In the genomic region with DNA sequence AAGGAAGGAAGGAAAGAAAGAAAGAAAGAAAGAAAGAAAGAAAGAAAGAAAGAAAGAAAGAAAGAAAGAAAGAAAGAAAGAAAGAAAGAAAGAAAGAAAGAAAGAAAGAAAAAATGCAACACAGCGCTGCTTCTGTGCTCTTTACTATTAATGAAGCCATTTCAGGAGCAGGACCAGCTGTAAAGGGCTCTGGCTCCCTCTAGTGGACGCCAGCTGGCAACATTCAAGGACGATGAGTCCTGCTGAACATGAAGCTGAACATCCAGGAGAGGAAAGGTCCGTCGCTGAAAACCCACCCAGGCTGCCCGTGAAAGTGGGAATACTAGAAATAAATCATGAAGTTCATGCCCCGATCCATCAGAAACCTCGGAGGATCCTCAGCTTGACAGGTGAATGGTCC, we compare ENCODE assay signal across 8 mouse cellular contexts. TPM values are rescaled to one million over a fixed set of nuclear protein-coding genes. Genes with fewer than 3 reads are reported as not detected.
A peak's percentile ranks its signal among the peaks of the same experiment; 100 is the strongest.
DNase-seq lines count a peak whose midpoint lies in the region; ATAC-seq and TF ChIP-seq lines count a peak whose summit lies in the region.

No protein-coding gene starts in this region.

- H3K27me3 ChIP-seq in embryonic facial prominence, embryonic 14.5 days (replicated peaks; ENCODE audit: control insufficient read depth, insufficient read depth, low read length), result no peaks in the 10 kb centered on the region

- in situ Hi-C loops in ES-E14 (cut with MboI; ENCODE audit: low sequenced_read_pairs in 2 of 2, unreplicated experiment in 2 of 2), result loop anchor here in 1 of 2 experiments (10.0 kb wide), 1 partner anchor 331 kb away; the partner anchor contains the start of genes Odf3 and Scgb1c1

- H3K4me1 ChIP-seq in ES-E14 (ENCODE audit: control insufficient read depth in 2 of 2, insufficient read depth in 2 of 2, low read length in 2 of 2, poor library complexity in 1 of 2), result 0 out of 4 replicates have a peak, but pooled peaks cover 0 to 1% of the 10 kb centered on the region in 2 experiments
- peaks cover 6% of the 10 kb centered on the region; the same call in 1 of the 2 replicates for H3K4me1 ChIP-seq in embryonic facial prominence, embryonic 14.5 days (ENCODE audit: control insufficient read depth, insufficient read depth, low read length)

- ATAC-seq in embryonic facial prominence, embryonic 14.5 days (ENCODE audit: low read depth), result no peak
- peak; percentile 62 for ATAC-seq in megakaryocyte, adult 5-6 weeks (ENCODE audit: poor library complexity, severe bottlenecking)

- H3K4me2 ChIP-seq in embryonic facial prominence, embryonic 14.5 days (ENCODE audit: low read depth, low read length), result no peak overlapping the region

- H3K9me3 ChIP-seq in ES-E14 (ENCODE audit: control insufficient read depth, insufficient read depth, low read depth, low read length), result no peaks in the 10 kb centered on the region
- H3K9me3 ChIP-seq in embryonic facial prominence, embryonic 14.5 days (ENCODE audit: control insufficient read depth, low read length), result no peaks in the 10 kb centered on the region

- no peak overlapping the region for H3K9ac ChIP-seq in ES-E14 (ENCODE audit: insufficient read depth, low read depth, low read length, poor library complexity, severe bottlenecking)
- H3K9ac ChIP-seq in embryonic facial prominence, embryonic 14.5 days (ENCODE audit: low read depth, low read length), result peak overlapping the region; percentile 25; the same call in 1 of the 2 replicates

- H3K27ac ChIP-seq in ES-E14 (ENCODE audit: insufficient read depth, low read depth, low read length, poor library complexity, severe bottlenecking), result no peak overlapping the region
- no peak overlapping the region for H3K27ac ChIP-seq in embryonic facial prominence, embryonic 14.5 days (replicated peaks; ENCODE audit: low read depth, low read length)

- DNase-seq in ES-E14 (ENCODE audit: low read depth, low spot score), result peak; percentile 86
- DNase-seq in adrenal gland, postnatal 4 days (ENCODE audit: low spot score in 2 of 2), result peak; percentile 55 to 75
- DNase-seq in embryonic facial prominence, embryonic 14.5 days (ENCODE audit: low spot score), result peak; percentile 92
- peak; percentile 84 to 89 for DNase-seq in heart, postnatal 36 days
- peak; percentile 77 to 92 for DNase-seq in layer of hippocampus, postnatal 14 days (ENCODE audit: low spot score in 2 of 2)
- DNase-seq in right cerebral cortex, postnatal 14 days, result peak; percentile 88
- peak; percentile 69 to 88 for DNase-seq in urinary bladder, postnatal 36 days (ENCODE audit: low spot score in 2 of 2)

- WGBS in embryonic facial prominence, embryonic 14.5 days, result 2% methylated on average over 8 of the region's 8 CpGs

- no peak overlapping the region for H3K4me3 ChIP-seq in ES-E14 (ENCODE audit: insufficient read depth in 1 of 2, low read depth in 1 of 2, low read length in 2 of 2, poor library complexity in 1 of 2, severe bottlenecking in 1 of 2)
- H3K4me3 ChIP-seq in embryonic facial prominence, embryonic 14.5 days (ENCODE audit: low read depth, low read length), result no peak overlapping the region

- intact Hi-C loops in heart, postnatal 36 days (cut with DNase I), result loop anchor here (1.0 to 5.0 kb wide), 4 partner anchors 84 to 268 kb away; no protein-coding TSS in a partner anchor

- no peaks in the 10 kb centered on the region for H3K36me3 ChIP-seq in ES-E14 (ENCODE audit: control insufficient read depth, insufficient read depth, low read length, poor library complexity, severe bottlenecking)
- H3K36me3 ChIP-seq in embryonic facial prominence, embryonic 14.5 days (ENCODE audit: control insufficient read depth, insufficient read depth, low read length), result no peaks in the 10 kb centered on the region

TF ChIP-seq in ES-E14, 5 proteins besides CTCF, POLR2A, EP300 and RAD21:
- TF ChIP-seq CHD2 (IDR thresholded peaks at IDR 0.05; ENCODE audit: low read depth, low read length) (no peak), ZC3H11A (IDR thresholded peaks at IDR 0.05; ENCODE audit: borderline replicate concordance, low read depth, low read length) (peak; percentile 98), MAFK (IDR thresholded peaks at IDR 0.05; ENCODE audit: insufficient read depth, low read depth, low read length) (0 out of 2 replicates have a peak, but pooled peaks have one; percentile 29)

RNA-seq across cellular contexts. Expression of gene Rnh1, which starts 3.5 kb away (rescaled TPM):
- 61.9 and 70.3 TPM in 2 replicates for total RNA-seq in ES-E14 (2012; rRNA removed)
- total RNA-seq in adrenal gland, postnatal 4 days (2021), result 100 to 1,000 TPM; 179 to 186 TPM
- 160 and 166 TPM in 2 replicates for polyA plus RNA-seq in embryonic facial prominence, embryonic 14.5 days (2014; fragmentation: Nextera tagmentation; extraction: Ambion mirVana)
- total RNA-seq in heart, postnatal 36 days (2021), result 10 to 100 TPM; 66.8 to 67.8 TPM
- 10 to 100 TPM; 26.8 to 34.3 TPM for total RNA-seq in layer of hippocampus, postnatal 14 days (2021)
- 70.5 and 86.8 TPM in 2 replicates for total RNA-seq in megakaryocyte, adult 5-6 weeks (2015)
- 74.2 and 94.3 TPM in 2 replicates for total RNA-seq in megakaryocyte, adult 5-6 weeks (2017)

RNA-seq across cellular contexts. Expression of gene Hras, which starts 17.6 kb away (rescaled TPM):
- 130 and 133 TPM in 2 replicates for total RNA-seq in ES-E14 (2012; rRNA removed)
- total RNA-seq in adrenal gland, postnatal 4 days (2021), result 10 to 100 TPM; 88.5 to 96.4 TPM
- 122 and 142 TPM in 2 replicates for polyA plus RNA-seq in embryonic facial prominence, embryonic 14.5 days (2014; fragmentation: Nextera tagmentation; extraction: Ambion mirVana)
- total RNA-seq in heart, postnatal 36 days (2021), result 100 to 1,000 TPM in 1 of 2 experiments, 10 to 100 TPM in 1; 97.9 to 104 TPM
- 100 to 1,000 TPM; 204 to 208 TPM for total RNA-seq in layer of hippocampus, postnatal 14 days (2021)
- 29.0 and 40.0 TPM in 2 replicates for total RNA-seq in megakaryocyte, adult 5-6 weeks (2015)
- 20.7 and 27.1 TPM in 2 replicates for total RNA-seq in megakaryocyte, adult 5-6 weeks (2017)

RNA-seq across cellular contexts. Expression of gene Lrrc56, which starts 17.8 kb away (rescaled TPM):
- 3.3 and 3.9 TPM in 2 replicates for total RNA-seq in ES-E14 (2012; rRNA removed)
- total RNA-seq in adrenal gland, postnatal 4 days (2021), result 1 to 10 TPM; 8.8 to 9.9 TPM
- 6.0 and 7.2 TPM in 2 replicates for polyA plus RNA-seq in embryonic facial prominence, embryonic 14.5 days (2014; fragmentation: Nextera tagmentation; extraction: Ambion mirVana)
- 1 to 10 TPM; 2.8 to 4.0 TPM for total RNA-seq in heart, postnatal 36 days (2021)
- total RNA-seq in layer of hippocampus, postnatal 14 days (2021), result 1 to 10 TPM; 4.9 to 6.7 TPM
- 2.1 and 2.2 TPM in 2 replicates for total RNA-seq in megakaryocyte, adult 5-6 weeks (2015)
- total RNA-seq in megakaryocyte, adult 5-6 weeks (2017), result 1.3 and 4.3 TPM in 2 replicates

RNA-seq across cellular contexts. Expression of gene Lmntd2, which starts 37.7 kb away (rescaled TPM):
- total RNA-seq in ES-E14 (2012; rRNA removed), result 4.0 and 6.4 TPM in 2 replicates
- 1 to 10 TPM in 1 of 2 experiments, under 1 TPM in 1; 0.82 to 1.0 TPM for total RNA-seq in adrenal gland, postnatal 4 days (2021)
- polyA plus RNA-seq in embryonic facial prominence, embryonic 14.5 days (2014; fragmentation: Nextera tagmentation; extraction: Ambion mirVana), result 1.3 and 1.5 TPM in 2 replicates
- total RNA-seq in heart, postnatal 36 days (2021), result not detected
- not detected for total RNA-seq in layer of hippocampus, postnatal 14 days (2021)
- 0.36 TPM in 1 of 2 replicates, not detected in the other for total RNA-seq in megakaryocyte, adult 5-6 weeks (2015)
- total RNA-seq in megakaryocyte, adult 5-6 weeks (2017), result 0.04 TPM in 1 of 2 replicates, not detected in the other

RNA-seq across cellular contexts. Expression of gene Rassf7, which starts 39.5 kb away (rescaled TPM):
- 32.2 and 44.3 TPM in 2 replicates for total RNA-seq in ES-E14 (2012; rRNA removed)
- total RNA-seq in adrenal gland, postnatal 4 days (2021), result 10 to 100 TPM; 14.7 to 15.1 TPM
- polyA plus RNA-seq in embryonic facial prominence, embryonic 14.5 days (2014; fragmentation: Nextera tagmentation; extraction: Ambion mirVana), result 26.7 and 30.2 TPM in 2 replicates
- 1 to 10 TPM in 1 of 2 experiments, under 1 TPM in 1; 0.79 to 1.7 TPM for total RNA-seq in heart, postnatal 36 days (2021)
- 1 to 10 TPM in 1 of 2 experiments, under 1 TPM in 1; 0.83 to 1.2 TPM for total RNA-seq in layer of hippocampus, postnatal 14 days (2021)
- 3.9 and 4.1 TPM in 2 replicates for total RNA-seq in megakaryocyte, adult 5-6 weeks (2015)
- total RNA-seq in megakaryocyte, adult 5-6 weeks (2017), result 2.2 and 4.1 TPM in 2 replicates
